Mouse (Mus musculus): Measurements from ENCODE around the gene Hdgfl3.

- TF ChIP-seq CTCF (IDR thresholded peaks at IDR 0.05; ENCODE audit: low read depth) (no peak), EP300 (IDR thresholded peaks at IDR 0.05; ENCODE audit: low read depth) (no peak)
Measured at GRCm38 (mm10) chr7:81847777-81848176, 86.5 kb downstream of the Hdgfl3 start.

Data from liver, embryonic 14.5 days (tissue).